Mouse (Mus musculus) erythroblast, embryonic 14.5 days (primary cell): Measurements from ENCODE around the gene Btbd2. TPM values are rescaled to one million over a fixed set of nuclear protein-coding genes. Genes with fewer than 3 reads are reported as not detected.

Experiments used
- H3K27me3 ChIP-seq: 2 replicates; pipeline ENCODE4 v1.6.1; 2012; ENCODE audit warnings: inconsistent platforms; ENCODE audit not compliant: control insufficient read depth
- H3K36me3 ChIP-seq: 2 replicates; pipeline ENCODE4 v1.6.1; 2012; ENCODE audit warnings: mild to moderate bottlenecking, inconsistent platforms; ENCODE audit not compliant: control insufficient read depth
- H3K4me1 ChIP-seq: 2 replicates; pipeline ENCODE4 v1.6.1; 2012; ENCODE audit warnings: inconsistent platforms; ENCODE audit not compliant: control insufficient read depth
- H3K4me3 ChIP-seq: replicated peaks from 2 replicates; pipeline ENCODE3; 2012; ENCODE audit warnings: moderate library complexity, mild to moderate bottlenecking, inconsistent platforms
- H3K9me3 ChIP-seq: 2 replicates; pipeline ENCODE4 v1.6.1; 2012; ENCODE audit warnings: low read length, inconsistent platforms, mixed read lengths; ENCODE audit not compliant: control insufficient read depth
- GATA1 ChIP-seq: IDR thresholded peaks from 2 replicates; pipeline ENCODE4 v1.6.1; 2012; ENCODE audit warnings: low read length, inconsistent platforms, mixed read lengths
- TAL1 ChIP-seq: IDR thresholded peaks from 3 replicates; pipeline ENCODE4 v1.6.1; 2012; ENCODE audit warnings: low read length, inconsistent platforms, mixed read lengths
- polyA plus RNA-seq: library from polyadenylated mRNA; stranded (reverse); fragments of >175 nt; gene quantifications from 2 replicates; pipeline ENCODE4 v1.2.3, GENCODE M21; 2012

The Btbd2 gene
- polyA plus RNA-seq, 1 experiment, result 2.6 TPM

DNA sequence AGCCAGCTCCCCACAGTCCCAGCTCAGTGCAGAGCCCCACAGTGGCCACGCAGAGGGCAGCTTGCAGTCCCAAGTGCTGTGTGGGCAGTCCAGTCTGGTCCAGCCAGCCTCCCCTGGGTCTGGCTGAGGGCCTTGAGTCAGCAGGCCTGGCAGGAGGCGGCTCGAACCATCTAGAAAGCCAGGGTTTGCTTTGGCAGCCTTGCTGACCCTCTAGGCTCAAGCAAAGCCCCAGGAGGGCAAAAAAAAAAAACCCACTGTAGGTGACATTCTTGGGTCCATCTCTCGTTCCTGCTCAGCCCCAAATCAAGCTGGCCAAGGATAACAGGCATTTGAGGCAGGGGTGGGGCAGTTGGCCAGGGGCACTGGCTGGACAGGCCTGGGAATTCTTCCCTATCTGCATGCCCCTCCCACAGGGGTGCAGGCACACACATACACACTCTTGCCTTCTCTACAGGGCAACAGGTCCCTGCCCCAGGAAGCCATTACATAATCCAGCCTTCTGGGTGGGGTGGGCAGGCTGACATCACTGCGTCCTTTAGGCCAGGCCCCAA is 17.4 kb upstream of the Btbd2 start:
- Histone ChIP-seq H3K36me3 (peaks cover 57% of the 10 kb centered on the region), H3K9me3 (no peaks in the 10 kb centered on the region), H3K4me3 (peak overlapping the region; percentile 81), H3K4me1 (peaks cover 89% of the 10 kb centered on the region), H3K27me3 (no peaks in the 10 kb centered on the region)
- TF ChIP-seq GATA1 (no peak), TAL1 (no peak)

DNA sequence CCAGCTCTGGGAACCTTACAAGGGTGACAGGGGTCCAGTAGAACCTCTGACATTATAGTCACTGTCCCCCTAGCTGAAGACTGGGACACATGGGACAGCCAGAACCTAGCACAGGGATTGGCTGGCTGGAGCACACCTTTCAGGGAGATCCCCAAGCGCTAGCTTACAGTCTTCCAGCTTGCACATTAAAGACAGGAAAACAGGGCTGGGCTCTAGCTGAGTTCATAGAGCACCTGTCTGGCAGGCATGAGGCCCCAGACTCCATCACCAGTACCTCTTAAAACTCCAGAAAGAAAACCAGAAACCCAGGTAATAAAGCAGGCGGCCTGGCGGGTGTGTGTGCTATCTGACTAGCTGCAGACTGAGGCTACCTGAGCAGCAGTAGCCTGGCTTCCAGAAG is 16.8 kb upstream of the Btbd2 start:
- TF ChIP-seq GATA1 (no peak), TAL1 (no peak)
- Histone ChIP-seq H3K27me3 (no peaks in the 10 kb centered on the region), H3K9me3 (no peaks in the 10 kb centered on the region), H3K36me3 (peaks cover 62% of the 10 kb centered on the region), H3K4me3 (peak overlapping the region; percentile 81), H3K4me1 (peaks cover 89% of the 10 kb centered on the region)

- peak overlapping the region; percentile 5 for H3K4me3 ChIP-seq
- H3K4me1 ChIP-seq, result peaks cover 82% of the 10 kb centered on the region
- no peaks in the 10 kb centered on the region for H3K27me3 ChIP-seq
- H3K36me3 ChIP-seq, result peaks cover 78% of the 10 kb centered on the region
- TF ChIP-seq GATA1, result no peak
- no peak for TF ChIP-seq TAL1
- no peaks in the 10 kb centered on the region for H3K9me3 ChIP-seq
These were observed 15.2 kb upstream of the Btbd2 start for GRCm38 (mm10) chr10:80671936-80672690.

DNA sequence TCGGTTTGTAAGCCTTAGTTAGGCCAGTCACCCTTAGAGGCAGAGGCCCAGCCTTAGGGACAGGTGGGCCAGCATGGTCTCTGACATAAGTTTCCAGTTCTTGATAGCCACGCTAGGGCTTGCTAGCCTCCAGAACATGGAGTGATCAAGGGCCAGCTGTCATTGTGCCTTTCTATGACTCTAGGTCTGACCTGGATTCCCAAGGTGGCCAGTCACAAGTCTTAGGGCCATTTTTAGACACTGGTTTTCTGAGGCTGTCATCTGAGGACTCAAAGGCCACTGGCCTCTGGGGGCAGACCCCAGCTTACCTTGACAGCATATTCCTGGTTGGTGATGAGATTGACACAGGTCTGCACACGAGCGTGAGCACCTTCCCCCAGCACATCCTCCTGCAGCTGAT is 14.4 kb upstream of the Btbd2 start:
- TF ChIP-seq TAL1 (no peak), GATA1 (no peak)
- H3K9me3 ChIP-seq, result no peaks in the 10 kb centered on the region
- H3K27me3 ChIP-seq, result no peaks in the 10 kb centered on the region
- H3K4me1 ChIP-seq, result peaks cover 81% of the 10 kb centered on the region
- H3K36me3 ChIP-seq, result peaks cover 87% of the 10 kb centered on the region
- H3K4me3 ChIP-seq, result no peak overlapping the region

DNA sequence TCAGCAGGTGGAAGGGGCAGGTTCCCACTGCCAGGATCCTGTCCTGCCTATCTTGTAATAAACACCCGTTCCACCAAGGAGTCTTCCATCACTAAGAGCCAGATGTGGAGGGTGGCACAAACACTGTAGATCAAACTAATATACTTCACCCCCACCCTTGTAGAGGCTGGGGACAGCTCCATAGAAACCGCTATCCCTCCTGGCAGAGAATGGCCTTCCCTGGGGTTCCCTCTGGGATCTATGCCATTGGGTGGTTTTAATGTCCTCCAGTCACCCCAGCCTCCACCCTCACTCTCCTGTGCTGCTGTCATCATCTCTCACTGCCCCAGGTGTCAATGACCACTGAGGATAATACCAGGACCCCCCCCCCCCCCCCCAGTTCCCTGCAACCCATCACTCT is 13.7 kb upstream of the Btbd2 start:
- Histone ChIP-seq H3K4me3 (no peak overlapping the region), H3K36me3 (peaks cover 94% of the 10 kb centered on the region), H3K4me1 (peaks cover 87% of the 10 kb centered on the region), H3K27me3 (no peaks in the 10 kb centered on the region), H3K9me3 (no peaks in the 10 kb centered on the region)
- TF ChIP-seq TAL1 (no peak), GATA1 (no peak)

GRCm38 (mm10) chr10:80669737-80670485 is 13.0 kb upstream of the Btbd2 start:
- Histone ChIP-seq H3K9me3 (no peaks in the 10 kb centered on the region), H3K27me3 (no peaks in the 10 kb centered on the region), H3K4me1 (peaks cover 87% of the 10 kb centered on the region), H3K4me3 (no peak overlapping the region), H3K36me3 (peaks cover 100% of the 10 kb centered on the region)
- TF ChIP-seq GATA1 (no peak), TAL1 (no peak)

DNA sequence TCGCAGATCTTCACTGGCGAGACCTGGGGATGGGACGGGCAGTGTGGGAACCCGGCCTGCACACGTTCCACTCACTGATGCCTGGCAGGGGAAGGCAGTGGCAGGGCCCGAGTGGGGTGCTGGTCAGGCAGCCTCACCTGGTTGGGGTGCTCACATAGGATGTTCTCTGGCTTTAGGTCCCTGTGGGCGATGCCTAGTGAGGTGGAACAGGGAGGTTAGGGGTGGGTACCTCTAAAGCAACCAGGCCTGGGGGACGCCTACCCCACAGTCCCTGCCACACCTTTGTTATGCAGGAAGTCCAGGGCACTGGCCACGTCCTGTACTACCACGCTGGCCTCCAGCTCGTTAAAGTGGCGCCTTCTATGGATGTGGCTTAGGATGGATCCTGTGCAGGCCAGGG is 12.1 kb upstream of the Btbd2 start:
- Histone ChIP-seq H3K4me3 (no peak overlapping the region), H3K9me3 (no peaks in the 10 kb centered on the region), H3K36me3 (peaks cover 91% of the 10 kb centered on the region), H3K4me1 (peaks cover 87% of the 10 kb centered on the region), H3K27me3 (no peaks in the 10 kb centered on the region)
- TF ChIP-seq TAL1 (no peak), GATA1 (no peak)

DNA sequence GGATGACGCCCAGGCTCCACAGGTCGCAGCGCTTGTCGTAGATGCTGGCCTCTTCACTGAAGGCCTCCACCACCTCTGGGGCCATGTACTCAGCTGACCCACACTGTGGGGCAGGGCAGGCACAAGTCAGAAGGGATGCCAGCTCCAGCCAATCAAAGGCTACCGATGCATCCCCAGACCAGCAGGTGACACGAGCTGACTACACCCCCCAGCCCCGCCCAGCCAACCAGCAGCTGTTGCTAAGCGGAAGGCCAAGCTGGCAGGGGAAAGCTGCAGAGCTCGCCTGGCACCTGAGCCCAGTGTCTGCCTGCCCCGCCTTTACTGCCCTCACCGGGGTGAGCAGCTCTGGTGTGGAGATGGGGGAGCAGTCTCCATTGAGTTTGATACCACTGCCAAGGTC is 11.7 kb upstream of the Btbd2 start:
- Histone ChIP-seq H3K27me3 (no peaks in the 10 kb centered on the region), H3K4me3 (no peak overlapping the region), H3K9me3 (no peaks in the 10 kb centered on the region), H3K36me3 (peaks cover 87% of the 10 kb centered on the region), H3K4me1 (peaks cover 87% of the 10 kb centered on the region)
- TF ChIP-seq TAL1 (no peak), GATA1 (no peak)

DNA sequence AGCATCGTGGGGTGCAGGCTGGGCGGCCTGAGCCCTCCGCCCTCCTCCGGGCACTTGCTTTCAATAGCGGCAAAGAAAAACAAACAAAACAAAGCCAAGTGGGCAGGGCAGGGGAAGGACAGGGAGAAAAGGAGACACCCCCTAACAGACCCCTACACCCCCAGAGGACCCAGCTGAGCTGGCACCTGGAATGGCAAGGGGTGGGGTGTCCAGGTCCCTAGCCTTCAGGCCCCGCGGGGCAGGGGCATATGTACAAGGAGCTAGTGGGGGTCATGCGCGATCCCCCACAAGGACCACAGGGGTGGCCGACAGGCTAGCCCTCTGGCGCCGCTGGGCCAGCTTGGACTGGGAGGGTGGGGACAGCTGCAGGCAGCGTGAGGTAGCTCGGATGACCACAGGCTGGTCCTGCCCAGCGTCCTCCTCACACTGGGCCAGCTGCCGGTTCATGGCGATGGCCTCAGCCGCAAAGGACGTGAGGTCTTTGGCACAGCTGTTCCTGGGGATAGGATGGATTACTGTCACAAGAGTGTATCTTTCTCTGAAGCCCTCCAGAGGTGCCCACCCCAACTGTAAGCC is 10.1 kb upstream of the Btbd2 start:
- H3K27me3 ChIP-seq, result no peaks in the 10 kb centered on the region
- H3K9me3 ChIP-seq, result no peaks in the 10 kb centered on the region
- peaks cover 70% of the 10 kb centered on the region for H3K36me3 ChIP-seq
- H3K4me3 ChIP-seq, result no peak overlapping the region
- H3K4me1 ChIP-seq, result peaks cover 83% of the 10 kb centered on the region
- no peak for TF ChIP-seq TAL1
- no peak for TF ChIP-seq GATA1
